Mouse (Mus musculus) cerebellum, adult 2 months (tissue): ENCODE results near the gene Gtf3c1. TPM values are rescaled to one million over a fixed set of nuclear protein-coding genes. Genes with fewer than 3 reads are reported as not detected.

ENCODE experiments used
- DNase-seq, 2 experiments: peaks; one replicate each; pipeline ENCODE4 v3.0.0; 2021
- H3K27ac ChIP-seq: fragments of 200-500 bp; 2 replicates; pipeline ENCODE4 v1.5.1; 2012; ENCODE audit warnings: low read length, control low read depth, inconsistent platforms; ENCODE audit not compliant: insufficient read depth
- H3K27me3 ChIP-seq: fragments of 200-500 bp; 2 replicates; pipeline ENCODE4 v1.6.1; 2012; ENCODE audit warnings: inconsistent platforms, mild to moderate bottlenecking, low read length, moderate library complexity; ENCODE audit not compliant: control insufficient read depth, insufficient read depth
- H3K4me1 ChIP-seq: fragments of 200-500 bp; 2 replicates; pipeline ENCODE4 v1.6.1; 2011; ENCODE audit warnings: low read length; ENCODE audit not compliant: control insufficient read depth, insufficient read depth
- H3K4me3 ChIP-seq: fragments of 200-500 bp; replicated peaks from 2 replicates; pipeline ENCODE3; 2011; ENCODE audit warnings: mild to moderate bottlenecking, low read depth, low read length, control low read depth; ENCODE audit not compliant: insufficient read depth
- CTCF ChIP-seq: fragments of 200-500 bp; IDR thresholded peaks from 2 replicates; pipeline ENCODE4 v1.5.1; 2011; ENCODE audit warnings: low read depth, mild to moderate bottlenecking, control low read depth, low read length, moderate library complexity, borderline replicate concordance; ENCODE audit not compliant: insufficient read depth
- POLR2A ChIP-seq: fragments of 200-500 bp; IDR thresholded peaks from 2 replicates; pipeline ENCODE4 v1.6.1; 2011; ENCODE audit warnings: low read length, control low read depth, borderline replicate concordance; ENCODE audit not compliant: insufficient read depth
- WGBS: fragments of 180-500 bp; shearing (Covaris S2); methylation state at CpG from one replicate; pipeline ENCODE4 v1.1.7; 2018; 5-methylcytosine and 5-hydroxymethylcytosine counted together
- polyA plus RNA-seq: library from polyadenylated mRNA; depleted of rRNA; stranded (reverse); fragments of >200 nt; gene quantifications from 2 replicates; pipeline ENCODE4 v1.2.3, GENCODE M21; 2012

The Gtf3c1 gene
- polyA plus RNA-seq, 1 experiment, result 51.7 TPM

GRCm38 (mm10) chr7:125625829-125626228 is 81.8 kb downstream of the Gtf3c1 start:
- TF ChIP-seq CTCF (no peak), POLR2A (no peak)
- H3K27me3 ChIP-seq, result peaks cover 1% of the 10 kb centered on the region; the same call in 1 of the 2 replicates
- no peaks in the 10 kb centered on the region for H3K4me1 ChIP-seq
- H3K27ac ChIP-seq, result no peak overlapping the region
- H3K4me3 ChIP-seq, result no peak overlapping the region
- no peak for DNase-seq
- 52% methylated on average over 7 of the region's 7 CpGs for WGBS

GRCm38 (mm10) chr7:125625219-125625618 is 82.4 kb downstream of the Gtf3c1 start:
- no peak for DNase-seq
- WGBS, result 70% methylated on average over 4 of the region's 4 CpGs
- no peak overlapping the region for H3K27ac ChIP-seq
- no peak for TF ChIP-seq POLR2A
- no peak for TF ChIP-seq CTCF
- H3K4me1 ChIP-seq, result no peaks in the 10 kb centered on the region
- no peak overlapping the region for H3K4me3 ChIP-seq
- peaks cover 1% of the 10 kb centered on the region; the same call in 1 of the 2 replicates for H3K27me3 ChIP-seq

GRCm38 (mm10) chr7:125622741-125623685 is 84.6 kb downstream of the Gtf3c1 start:
- 72% methylated on average over 7 of the region's 7 CpGs for WGBS
- DNase-seq, result no peak
- no peak for TF ChIP-seq POLR2A
- Histone ChIP-seq H3K27me3 (no peaks in the 10 kb centered on the region), H3K4me3 (no peak overlapping the region), H3K27ac (no peak overlapping the region), H3K4me1 (no peaks in the 10 kb centered on the region)

- Histone ChIP-seq H3K27me3 (no peaks in the 10 kb centered on the region), H3K27ac (no peak overlapping the region), H3K4me3 (no peak overlapping the region), H3K4me1 (no peaks in the 10 kb centered on the region)
- 79% methylated on average over 4 of the region's 4 CpGs for WGBS
- no peak for DNase-seq
- no peak for TF ChIP-seq CTCF
- TF ChIP-seq POLR2A, result no peak
Measured at GRCm38 (mm10) chr7:125620077-125620476, 87.5 kb downstream of the Gtf3c1 start.

- H3K27ac ChIP-seq, result no peak overlapping the region
- H3K4me1 ChIP-seq, result no peaks in the 10 kb centered on the region
- DNase-seq, result no peak
- no peaks in the 10 kb centered on the region for H3K27me3 ChIP-seq
- 76% methylated on average over 7 of the region's 7 CpGs for WGBS
- TF ChIP-seq POLR2A (no peak), CTCF (no peak)
- no peak overlapping the region for H3K4me3 ChIP-seq
Measured at GRCm38 (mm10) chr7:125618016-125618415, 89.6 kb downstream of the Gtf3c1 start.

GRCm38 (mm10) chr7:125615453-125615852 is 92.1 kb downstream of the Gtf3c1 start:
- WGBS, result 90% methylated on average over 7 of the region's 7 CpGs
- Histone ChIP-seq H3K4me3 (no peak overlapping the region), H3K27me3 (no peaks in the 10 kb centered on the region), H3K27ac (no peak overlapping the region), H3K4me1 (no peaks in the 10 kb centered on the region)
- DNase-seq, result no peak
- no peak for TF ChIP-seq CTCF
- no peak for TF ChIP-seq POLR2A

GRCm38 (mm10) chr7:125613579-125613978 is 94.0 kb downstream of the Gtf3c1 start:
- Histone ChIP-seq H3K4me3 (no peak overlapping the region), H3K4me1 (no peaks in the 10 kb centered on the region), H3K27ac (no peak overlapping the region), H3K27me3 (no peaks in the 10 kb centered on the region)
- WGBS, result 84% methylated on average over 5 of the region's 5 CpGs
- no peak for DNase-seq
- TF ChIP-seq CTCF (no peak), POLR2A (no peak)

GRCm38 (mm10) chr7:125608183-125608688 is 99.3 kb downstream of the Gtf3c1 start:
- no peak for TF ChIP-seq POLR2A
- no peak for TF ChIP-seq CTCF
- WGBS, result 85% methylated on average over 4 of the region's 4 CpGs
- Histone ChIP-seq H3K27ac (no peak overlapping the region), H3K27me3 (no peaks in the 10 kb centered on the region), H3K4me3 (no peak overlapping the region), H3K4me1 (no peaks in the 10 kb centered on the region)
- no peak for DNase-seq
